Mouse (Mus musculus): ENCODE data around the gene Mapk6. TPM values are rescaled to one million over a fixed set of nuclear protein-coding genes. Genes with fewer than 3 reads are reported as not detected.

The Mapk6 gene
- total and polyA plus RNA-seq, 3 experiments, result 19.6 to 91.0 (median 44.1) TPM

- Histone ChIP-seq H3K27me3 (ENCODE audit: control insufficient read depth in 1 of 2, insufficient read depth in 2 of 2, low read length in 2 of 2) (no peaks in the 10 kb centered on the region), H3K4me3 (ENCODE audit: control insufficient read depth in 1 of 2, insufficient read depth in 1 of 2, low read depth in 2 of 2, low read length in 2 of 2) (no peak overlapping the region), H3K27ac (ENCODE audit: control insufficient read depth, low read depth, low read length) (no peak overlapping the region), H3K36me3 (ENCODE audit: control insufficient read depth in 1 of 2, insufficient read depth in 2 of 2, low read length in 2 of 2) (no peaks in the 10 kb centered on the region), H3K79me2 (ENCODE audit: control insufficient read depth, insufficient read depth, low read length, poor library complexity) (no peaks in the 10 kb centered on the region), H3K4me1 (ENCODE audit: control insufficient read depth in 1 of 2, insufficient read depth in 2 of 2, low read length in 2 of 2) (no peaks in the 10 kb centered on the region), H3K9me3 (replicated peaks; ENCODE audit: insufficient read depth, low read length) (no peaks in the 10 kb centered on the region), H3K9ac (ENCODE audit: control insufficient read depth, low read depth, low read length, poor library complexity, severe bottlenecking) (no peak overlapping the region)
- no peak for TF ChIP-seq EP300 (IDR thresholded peaks at IDR 0.05; ENCODE audit: low read depth in 1 of 2, low read length in 2 of 2)
- TF ChIP-seq NELFE (IDR thresholded peaks at IDR 0.05; ENCODE audit: low read depth, low read length), result no peak
- no peak for TF ChIP-seq UBTF (IDR thresholded peaks at IDR 0.05; ENCODE audit: borderline replicate concordance, insufficient read depth, low read depth, low read length)
- TF ChIP-seq MAFK (IDR thresholded peaks at IDR 0.05; ENCODE audit: borderline replicate concordance, low read depth, low read length), result no peak
- TF ChIP-seq JUND (IDR thresholded peaks at IDR 0.05; ENCODE audit: low read depth, low read length), result no peak
- TF ChIP-seq ZKSCAN1 (IDR thresholded peaks at IDR 0.05; ENCODE audit: low read depth, low read length), result no peak
- no peak for TF ChIP-seq MAX (IDR thresholded peaks at IDR 0.05; ENCODE audit: low read length)
- no peak for TF ChIP-seq HCFC1 (IDR thresholded peaks at IDR 0.05; ENCODE audit: low read depth, low read length)
- TF ChIP-seq ZNF384 (IDR thresholded peaks at IDR 0.05; ENCODE audit: low read depth, low read length), result no peak
- TF ChIP-seq MAZ (IDR thresholded peaks at IDR 0.05; ENCODE audit: low read depth, low read length), result no peak
- TF ChIP-seq TAL1 (IDR thresholded peaks at IDR 0.05; ENCODE audit: low read length), result no peak
- TF ChIP-seq ZC3H11A (IDR thresholded peaks at IDR 0.05; ENCODE audit: low read depth, low read length), result no peak
- DNase-seq (ENCODE audit: low read depth, low spot score), result no peak
These were observed 87.5 kb downstream of the Mapk6 start for GRCm38 (mm10) chr9:75322099-75322885.

- no peak overlapping the region for H3K4me3 ChIP-seq (ENCODE audit: control insufficient read depth in 1 of 2, insufficient read depth in 1 of 2, low read depth in 2 of 2, low read length in 2 of 2)
- H3K9me3 ChIP-seq (replicated peaks; ENCODE audit: insufficient read depth, low read length), result no peaks in the 10 kb centered on the region
These were observed 90.4 kb downstream of the Mapk6 start for GRCm38 (mm10) chr9:75319365-75319764.

More at GRCm38 (mm10) chr9:75319365-75319764, 90.4 kb downstream of the Mapk6 start:
- Histone ChIP-seq H3K79me2 (ENCODE audit: control insufficient read depth, insufficient read depth, low read length, poor library complexity) (no peaks in the 10 kb centered on the region; the same call in 1 of the 2 replicates), H3K27ac (ENCODE audit: control insufficient read depth, low read depth, low read length) (no peak overlapping the region), H3K27me3 (ENCODE audit: control insufficient read depth in 1 of 2, insufficient read depth in 2 of 2, low read length in 2 of 2) (no peaks in the 10 kb centered on the region), H3K9ac (ENCODE audit: control insufficient read depth, low read depth, low read length, poor library complexity, severe bottlenecking) (no peak overlapping the region), H3K4me1 (ENCODE audit: control insufficient read depth in 1 of 2, insufficient read depth in 2 of 2, low read length in 2 of 2) (peaks cover 0 to 7% of the 10 kb centered on the region in 2 experiments; a peak in 2 of 4 replicates), H3K36me3 (ENCODE audit: control insufficient read depth in 1 of 2, insufficient read depth in 2 of 2, low read length in 2 of 2) (peaks cover 0 to 5% of the 10 kb centered on the region in 2 experiments; a peak in 2 of 4 replicates)
- no peak for TF ChIP-seq MEF2A (IDR thresholded peaks at IDR 0.05; ENCODE audit: extremely low read depth, insufficient replicate concordance, low read depth, low read length, poor library complexity, severe bottlenecking)
- TF ChIP-seq MYB (IDR thresholded peaks at IDR 0.05; ENCODE audit: low read depth, low read length), result no peak
- no peak for TF ChIP-seq UBTF (IDR thresholded peaks at IDR 0.05; ENCODE audit: borderline replicate concordance, insufficient read depth, low read depth, low read length)
- no peak for TF ChIP-seq MAFK (IDR thresholded peaks at IDR 0.05; ENCODE audit: borderline replicate concordance, low read depth, low read length)
- DNase-seq (ENCODE audit: low read depth, low spot score), result no peak

Other genes with a start within 250 kb of the Mapk6 start
- 0.03 TPM in 1 of 2 replicates, not detected in the other for gene Myo5c, start 178.0 kb downstream of the Mapk6 start, total RNA-seq (2012; rRNA removed)
- gene Myo5c, start 178.0 kb downstream of the Mapk6 start, polyA plus RNA-seq (2012; ENCODE audit: insufficient read depth in 1 of 2, insufficient read length in 2 of 2, low read depth in 1 of 2, low replicate concordance in 2 of 2, missing spikeins in 1 of 2), result under 1 TPM in 1 of 2 experiments, not detected in 1; 0.13 TPM
- 4.0 and 4.2 TPM in 2 replicates for gene Gnb5, start 103.7 kb downstream of the Mapk6 start, total RNA-seq (2012; rRNA removed)
- 1 to 10 TPM in 1 of 2 experiments, not detected in 1; 6.5 TPM for gene Gnb5, start 103.7 kb downstream of the Mapk6 start, polyA plus RNA-seq (2012; ENCODE audit: insufficient read depth in 1 of 2, insufficient read length in 2 of 2, low read depth in 1 of 2, low replicate concordance in 2 of 2, missing spikeins in 1 of 2)
- not detected in 2 replicates for gene Bcl2l10, start 62.2 kb downstream of the Mapk6 start, total RNA-seq (2012; rRNA removed)
- gene Bcl2l10, start 62.2 kb downstream of the Mapk6 start, polyA plus RNA-seq (2012; ENCODE audit: insufficient read depth in 1 of 2, insufficient read length in 2 of 2, low read depth in 1 of 2, low replicate concordance in 2 of 2, missing spikeins in 1 of 2), result not detected
- 41.6 and 42.6 TPM in 2 replicates for gene Leo1, start 31.5 kb upstream of the Mapk6 start, total RNA-seq (2012; rRNA removed)
- 10 to 100 TPM in 1 of 2 experiments, not detected in 1; 49.0 TPM for gene Leo1, start 31.5 kb upstream of the Mapk6 start, polyA plus RNA-seq (2012; ENCODE audit: insufficient read depth in 1 of 2, insufficient read length in 2 of 2, low read depth in 1 of 2, low replicate concordance in 2 of 2, missing spikeins in 1 of 2)
- gene Tmod3, start 149.7 kb upstream of the Mapk6 start, total RNA-seq (2012; rRNA removed), result 29.9 and 34.2 TPM in 2 replicates
- 10 to 100 TPM in 1 of 2 experiments, not detected in 1; 46.4 TPM for gene Tmod3, start 149.7 kb upstream of the Mapk6 start, polyA plus RNA-seq (2012; ENCODE audit: insufficient read depth in 1 of 2, insufficient read length in 2 of 2, low read depth in 1 of 2, low replicate concordance in 2 of 2, missing spikeins in 1 of 2)
- not detected in 2 replicates for gene Tmod2, start 201.3 kb upstream of the Mapk6 start, total RNA-seq (2012; rRNA removed)
- gene Tmod2, start 201.3 kb upstream of the Mapk6 start, polyA plus RNA-seq (2012; ENCODE audit: insufficient read depth in 1 of 2, insufficient read length in 2 of 2, low read depth in 1 of 2, low replicate concordance in 2 of 2, missing spikeins in 1 of 2), result not detected
- not detected in 2 replicates for gene Lysmd2, start 215.7 kb upstream of the Mapk6 start, total RNA-seq (2012; rRNA removed)
- gene Lysmd2, start 215.7 kb upstream of the Mapk6 start, polyA plus RNA-seq (2012; ENCODE audit: insufficient read depth in 1 of 2, insufficient read length in 2 of 2, low read depth in 1 of 2, low replicate concordance in 2 of 2, missing spikeins in 1 of 2), result not detected